Mouse (Mus musculus): ENCODE measurements at regions not wholly inside any gene's neighbourhood (a gene's known extent, or its start where the extent isn't known, plus 50 kb on each side); places are given as distances from the start of the nearest gene placed in this dataset.

DNA sequence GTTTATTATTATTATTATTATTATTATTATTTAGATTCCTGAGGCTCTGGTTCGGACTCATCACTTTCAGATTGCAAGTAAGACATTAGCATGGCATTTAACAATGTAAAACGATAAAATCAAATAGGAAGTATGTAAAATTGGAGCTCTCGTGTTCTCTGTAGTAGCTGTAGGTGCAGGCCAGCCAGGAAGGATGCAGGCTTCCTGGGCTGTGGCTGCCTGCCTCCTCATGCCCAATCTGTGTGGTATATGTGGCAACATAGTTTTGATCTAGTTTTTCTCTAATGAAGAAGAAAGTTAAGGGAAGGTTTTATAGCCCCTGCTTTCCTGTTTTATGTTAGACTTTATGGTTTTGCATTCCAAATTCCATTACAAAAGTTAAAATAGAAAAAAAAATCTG is 275.6 kb downstream of the Ankrd50 start:
- TF ChIP-seq CTCF (IDR thresholded peaks at IDR 0.05), result no peak
- no peak for TF ChIP-seq EP300 (IDR thresholded peaks at IDR 0.05)
